Mouse (Mus musculus): ENCODE measurements around the gene Gm960. TPM values are rescaled to one million over a fixed set of nuclear protein-coding genes. Genes with fewer than 3 reads are reported as not detected.
A peak's percentile ranks its signal among the peaks of the same experiment; 100 is the strongest.

The Gm960 gene
- total RNA-seq, 2 experiments from 2014 or later = 0.47 TPM; not detected in 1

- intact Hi-C loops (cut with DNase I) = loop anchor here (10.0 kb wide), 1 partner anchor 339 kb away; the partner anchor contains the start of gene Mrpl11
- DNase-seq = no peak
Observed at GRCm38 (mm10) chr19:4625829-4626535, 72.5 kb downstream of the Gm960 start.

DNA sequence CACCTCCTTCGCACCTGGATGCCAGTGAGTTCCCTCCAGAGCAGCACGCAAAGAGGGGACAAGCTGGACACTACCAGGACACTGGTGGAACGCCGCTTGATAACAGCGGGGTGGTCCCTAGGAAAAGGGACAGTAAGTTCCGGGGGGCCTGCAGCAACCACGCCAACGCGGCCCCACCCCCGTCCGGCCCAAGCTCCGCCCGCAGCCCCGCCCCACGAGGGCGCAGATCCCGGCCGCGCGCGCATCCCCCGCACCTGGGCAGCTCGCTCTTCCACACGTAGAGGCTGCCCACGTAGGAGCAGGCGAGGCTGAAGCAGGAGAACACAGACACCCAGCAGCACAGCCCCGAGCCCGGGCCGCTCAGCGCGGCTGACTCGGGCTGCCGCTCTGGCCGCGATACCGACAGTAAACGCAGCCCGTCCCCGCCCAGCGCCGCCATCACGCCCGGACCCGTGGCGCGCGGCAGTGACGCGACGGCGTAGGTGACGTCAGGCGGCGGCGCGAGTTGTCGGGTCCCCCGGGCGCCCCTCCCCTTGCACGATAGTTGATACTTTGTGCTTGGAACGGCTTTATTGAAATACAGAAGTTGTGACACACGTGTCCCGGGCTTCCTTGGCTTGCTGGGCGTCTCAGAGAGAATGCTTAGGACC, 73.2 kb downstream of the Gm960 start, which contains the start of gene Rce1:
Rce1 (minus strand) TSS at position 463 of the 650 bp plus-strand sequence.
- DNase-seq = peak; percentile 83 to 90
- intact Hi-C loops (cut with DNase I) = loop anchor here (10.0 kb wide), 1 partner anchor 339 kb away; the partner anchor contains the start of gene Mrpl11

DNA sequence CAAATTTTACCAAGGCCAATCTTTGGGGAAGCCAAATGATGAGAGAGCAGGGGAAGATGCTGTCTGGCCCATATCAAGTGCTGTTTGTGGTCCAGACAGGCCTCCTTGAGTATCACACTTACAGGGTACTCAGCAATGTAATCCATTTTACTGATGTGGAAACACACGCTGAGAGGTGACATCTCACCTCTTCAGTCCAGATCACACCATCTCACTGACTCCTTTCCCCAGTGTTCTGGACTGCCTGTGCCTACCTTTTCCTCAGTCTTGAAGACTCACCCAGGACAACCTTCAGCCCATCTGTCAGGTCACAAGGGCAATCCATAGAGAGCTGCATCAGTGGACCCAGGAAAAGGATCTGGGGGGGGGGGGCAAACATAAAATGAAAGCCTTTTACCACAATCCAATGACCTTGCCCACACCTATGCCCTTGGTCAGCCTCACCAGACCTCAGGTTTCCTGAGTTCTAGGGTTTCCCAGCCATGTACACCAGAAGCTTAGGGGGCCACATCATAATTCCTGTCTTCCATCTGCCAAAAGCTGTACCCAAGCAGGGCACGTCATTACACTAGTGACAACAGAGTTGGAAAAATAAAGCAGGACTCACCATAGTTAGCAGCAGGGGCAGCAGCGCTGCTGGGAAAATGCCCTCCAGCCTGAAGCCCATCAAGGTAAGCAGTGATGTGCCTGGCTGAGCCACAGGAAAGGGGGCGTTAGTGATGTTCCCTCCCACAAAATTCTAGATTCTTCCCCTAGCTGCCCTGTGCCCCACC, 73.9 kb downstream of the Gm960 start:
- no peak for DNase-seq
- intact Hi-C loops (cut with DNase I) = loop anchor here (10.0 kb wide), 1 partner anchor 340 kb away; the partner anchor contains the start of gene Mrpl11

DNA sequence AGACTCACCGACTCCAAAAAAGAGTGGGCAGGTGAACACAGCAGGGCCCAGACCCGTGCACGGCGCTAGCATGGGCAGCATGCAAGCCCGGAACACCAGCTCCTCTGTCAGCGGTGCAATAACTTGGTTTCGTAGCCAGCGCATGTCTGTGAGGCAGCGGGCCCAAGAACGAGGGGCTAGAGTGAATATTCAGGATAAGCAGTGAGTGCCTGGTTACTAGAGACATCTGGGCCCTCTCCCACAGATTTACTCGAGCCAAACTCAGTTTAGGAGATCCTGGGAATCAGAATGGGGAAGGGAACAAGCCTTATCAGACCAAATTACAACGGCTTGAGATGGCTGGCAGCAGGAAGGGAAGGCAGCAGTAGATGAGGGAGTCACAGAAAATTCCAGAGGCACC, 74.5 kb downstream of the Gm960 start:
- no peak for DNase-seq
- intact Hi-C loops (cut with DNase I) = loop anchor here (10.0 kb wide), 1 partner anchor 341 kb away; the partner anchor contains the start of gene Mrpl11

- intact Hi-C loops (cut with DNase I) = loop anchor here (10.0 kb wide), 1 partner anchor 341 kb away; the partner anchor contains the start of gene Mrpl11
- DNase-seq = no peak
Observed at GRCm38 (mm10) chr19:4623419-4623818, 75.0 kb downstream of the Gm960 start.

DNA sequence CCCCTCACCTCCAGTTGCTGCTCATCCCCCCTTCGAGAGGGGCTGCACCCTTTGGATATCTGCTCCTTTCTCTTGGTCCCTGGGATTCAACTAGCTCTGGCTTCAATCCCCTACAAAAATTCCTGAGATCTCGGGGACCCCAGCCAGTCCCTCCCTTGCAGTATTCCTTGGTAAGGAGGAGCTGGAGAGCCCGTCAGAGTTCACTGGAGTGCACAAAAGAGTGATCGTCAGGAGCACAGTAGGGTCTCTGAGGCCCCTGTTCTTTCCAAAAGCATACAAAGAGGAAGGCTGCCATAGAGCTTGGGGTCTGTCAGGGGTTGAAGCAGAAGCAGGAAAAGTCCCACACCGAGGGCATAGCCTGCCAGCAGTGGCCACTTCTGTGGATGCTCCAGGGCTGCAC, 75.7 kb downstream of the Gm960 start:
- intact Hi-C loops (cut with DNase I) = loop anchor here (10.0 kb wide), 1 partner anchor 342 kb away; the partner anchor contains the start of gene Mrpl11
- no peak for DNase-seq

GRCm38 (mm10) chr19:4620721-4621120, 77.7 kb downstream of the Gm960 start:
- no peak for DNase-seq
- intact Hi-C loops (cut with DNase I) = loop anchor here (10.0 kb wide), 1 partner anchor 344 kb away; the partner anchor contains the start of gene Mrpl11

- DNase-seq = no peak
- intact Hi-C loops (cut with DNase I) = no loop called here
Observed at GRCm38 (mm10) chr19:4619461-4619860, 79.0 kb downstream of the Gm960 start.

DNA sequence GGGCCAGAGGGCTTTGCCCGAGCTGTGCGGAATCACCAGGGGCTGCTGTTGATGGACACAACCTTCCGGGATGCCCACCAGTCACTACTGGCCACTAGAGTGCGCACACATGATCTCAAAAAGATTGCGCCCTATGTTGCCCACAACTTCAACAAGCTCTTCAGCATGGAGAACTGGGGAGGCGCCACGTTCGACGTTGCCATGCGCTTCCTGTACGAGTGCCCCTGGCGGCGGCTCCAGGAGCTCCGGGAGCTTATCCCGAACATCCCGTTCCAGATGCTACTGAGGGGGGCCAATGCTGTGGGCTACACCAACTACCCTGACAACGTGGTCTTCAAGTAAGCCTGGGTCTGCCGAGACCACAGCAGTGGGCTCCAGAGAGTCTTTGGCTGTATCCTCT, 80.3 kb downstream of the Gm960 start:
- no peak for DNase-seq
- intact Hi-C loops (cut with DNase I) = no loop called here

DNA sequence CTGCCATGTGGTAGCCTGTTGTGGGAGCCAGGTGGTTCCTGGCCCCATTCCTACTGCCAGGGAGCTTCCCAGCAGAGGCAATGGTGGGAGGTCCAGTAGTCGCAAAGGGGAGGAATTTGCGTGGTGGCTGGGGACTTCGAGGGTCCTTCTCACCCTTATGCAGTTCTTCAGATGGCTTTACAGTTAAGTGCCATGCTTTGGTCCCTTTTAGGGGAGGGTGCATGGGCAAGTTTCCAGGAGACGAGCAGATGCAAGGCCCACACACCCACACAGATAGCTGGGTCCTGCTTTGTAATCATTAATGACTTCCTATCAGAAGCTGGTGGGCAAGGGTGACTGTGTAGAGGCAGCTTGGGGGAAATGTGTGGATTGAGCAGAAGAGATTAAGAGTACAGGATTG, 81.9 kb downstream of the Gm960 start:
- DNase-seq = no peak
- intact Hi-C loops (cut with DNase I) = no loop called here

- intact Hi-C loops (cut with DNase I) = loop anchor here (2.0 kb wide), 1 partner anchor 117 kb away; the partner anchor contains the start of gene 2010003K11Rik
- DNase-seq = peak; percentile 62 to 74
Observed at GRCm38 (mm10) chr19:4615151-4616093, 83.0 kb downstream of the Gm960 start, which contains the start of gene Lrfn4. Gene Lrfn4, minus strand, starts transcription at chr19:4615667.

- no peak for DNase-seq
- intact Hi-C loops (cut with DNase I) = loop anchor here (2.0 kb wide), 1 partner anchor 116 kb away; the partner anchor contains the start of gene 2010003K11Rik
Observed at GRCm38 (mm10) chr19:4614305-4615150, 83.9 kb downstream of the Gm960 start.

- no peak for DNase-seq
- intact Hi-C loops (cut with DNase I) = loop anchor here (2.0 kb wide), 1 partner anchor 115 kb away; the partner anchor contains the start of gene 2010003K11Rik
Observed at GRCm38 (mm10) chr19:4613464-4614304, 84.8 kb downstream of the Gm960 start.

DNA sequence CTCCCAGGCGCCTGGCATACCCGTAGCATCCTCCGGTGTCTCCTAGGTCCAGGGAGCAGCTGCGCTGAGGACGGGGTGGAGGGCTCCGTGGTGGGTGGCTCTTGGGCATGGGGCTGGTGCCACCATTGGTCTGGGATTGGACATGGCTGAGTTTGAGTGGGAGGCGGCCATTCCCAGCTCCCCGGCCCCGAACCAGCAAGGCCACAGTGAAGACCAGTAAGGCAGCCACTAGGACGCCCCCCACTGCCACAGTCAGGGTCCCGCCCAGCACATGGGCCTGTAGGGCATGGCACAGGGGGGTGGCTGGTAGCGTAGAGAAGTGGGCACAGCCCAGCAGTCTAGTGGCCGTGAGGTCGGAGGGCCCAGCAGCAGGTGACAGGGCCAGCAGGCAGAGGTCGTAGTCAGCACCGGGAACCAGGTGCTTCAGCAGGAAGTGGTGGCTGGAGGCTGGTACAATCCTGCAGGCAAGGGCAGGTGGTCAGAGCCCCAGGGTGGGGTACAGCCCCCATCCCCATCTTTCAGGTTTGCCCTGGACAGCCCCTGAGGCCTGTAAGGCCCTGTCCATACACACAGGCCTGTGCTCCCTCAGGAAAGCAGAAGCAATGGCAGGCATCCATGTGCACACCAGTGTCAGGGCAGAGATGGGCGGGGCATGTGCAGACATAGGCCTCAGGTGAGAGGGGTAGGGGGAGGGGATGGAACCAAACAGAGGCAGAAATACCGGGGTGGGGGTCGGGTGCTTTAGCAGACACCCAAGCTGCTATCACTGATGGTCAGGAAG, 86.1 kb downstream of the Gm960 start:
- no peak for DNase-seq
- intact Hi-C loops (cut with DNase I) = no loop called here

- DNase-seq = no peak
- intact Hi-C loops (cut with DNase I) = no loop called here
Observed at GRCm38 (mm10) chr19:4610109-4610508, 88.4 kb downstream of the Gm960 start.

DNA sequence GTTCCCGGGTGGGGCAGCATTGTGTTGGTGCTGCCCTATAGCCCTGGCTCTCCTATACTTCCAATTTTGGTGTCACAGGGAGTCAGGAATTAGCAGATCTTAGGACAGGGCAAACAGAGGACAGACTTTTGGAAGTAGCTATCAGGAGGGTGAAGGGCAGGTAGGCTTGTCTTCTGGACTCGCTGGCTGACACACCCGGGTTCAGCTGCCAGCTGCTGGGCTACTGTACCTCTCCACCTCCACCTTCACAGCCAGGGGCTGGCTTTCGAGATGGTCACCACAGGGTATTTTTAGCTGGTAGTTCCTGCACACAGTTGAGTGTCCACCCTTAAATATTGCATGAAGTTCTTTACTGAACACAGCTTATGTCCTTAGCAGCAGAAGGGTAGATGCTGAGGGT, 90.0 kb downstream of the Gm960 start:
- intact Hi-C loops (cut with DNase I) = no loop called here
- no peak for DNase-seq

- intact Hi-C loops (cut with DNase I) = no loop called here
- no peak for DNase-seq
Observed at GRCm38 (mm10) chr19:4607406-4607805, 91.1 kb downstream of the Gm960 start.
